Mouse (Mus musculus): Measurements from ENCODE around the gene Ppat.

GRCm38 (mm10) chr5:76939717-76940116 is 11.7 kb downstream of the Ppat start:
- TF ChIP-seq GATA1 (IDR thresholded peaks at IDR 0.05; ENCODE audit: borderline replicate concordance, low read length) (no peak), FLI1 (IDR thresholded peaks at IDR 0.05; ENCODE audit: low read length) (no peak)

All from megakaryocyte, embryonic 14.5 days (primary cell).